Mouse (Mus musculus) kidney, embryonic 14.5 days (tissue): ENCODE results near the gene Dazl. TPM values are rescaled to one million over a fixed set of nuclear protein-coding genes. Genes with fewer than 3 reads are reported as not detected.

Experiments used
- polyA plus RNA-seq: library from polyadenylated mRNA; unstranded; fragments of >200 nt; fragmentation: Nextera tagmentation; extraction: Ambion mirVana; gene quantifications from 2 replicates; pipeline ENCODE4 v1.2.1, GENCODE M21; 2014

Dazl gene
- polyA plus RNA-seq, 1 experiment from 2014 or later: not detected

Other genes with a start within 250 kb of the Dazl start
- gene Rftn1, start 103.0 kb downstream of the Dazl start, polyA plus RNA-seq: 6.0 and 11.9 TPM in 2 replicates
- gene Plcl2, start 215.8 kb upstream of the Dazl start, polyA plus RNA-seq: 3.1 and 5.6 TPM in 2 replicates